Mouse (Mus musculus): ENCODE results near the gene Gck.

DNA sequence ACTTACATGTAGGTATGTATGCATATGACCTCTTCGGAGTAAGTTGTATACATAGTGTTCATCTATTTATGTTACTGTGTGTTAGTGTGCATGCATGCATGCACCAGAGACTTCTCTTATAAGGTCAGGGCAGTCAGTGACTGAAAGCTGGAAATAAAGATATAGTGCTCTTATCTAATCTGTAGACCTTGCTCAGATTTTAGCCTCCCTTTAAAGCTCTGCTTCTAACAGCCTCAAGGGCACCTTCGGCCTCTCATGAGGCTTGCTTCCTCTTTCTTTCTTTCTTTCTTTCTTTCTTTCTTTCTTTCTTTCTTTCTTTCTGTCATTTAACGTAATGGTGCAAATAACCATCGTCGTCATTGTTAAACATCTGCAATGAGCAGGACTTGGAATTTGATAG lies 4.6 kb upstream of the Gck start:
- TF ChIP-seq POLR2A (IDR thresholded peaks at IDR 0.05; ENCODE audit: borderline replicate concordance, extremely low read depth, insufficient read depth, insufficient read length, poor library complexity, severe bottlenecking) (no peak), CTCF (IDR thresholded peaks at IDR 0.05; ENCODE audit: borderline replicate concordance, extremely low read depth, insufficient read depth, insufficient read length) (no peak)

Measured in brain, embryonic 14.5 days (tissue).